Mouse (Mus musculus) left cerebral cortex, adult 8-10 months (tissue): ENCODE measurements around the gene Cish. TPM values are rescaled to one million over a fixed set of nuclear protein-coding genes. Genes with fewer than 3 reads are reported as not detected.

Experiments used
- DNase-seq, 2 experiments: peaks; one replicate each; pipeline ENCODE4 v3.0.0; 2022; ENCODE audit warnings: low spot score in 2 of 2
- total RNA-seq, 4 experiments: library from RNA; stranded (reverse); gene quantifications; 2 replicates each; pipeline ENCODE4 v1.2.4; 2022

Cish gene
- total RNA-seq, 4 experiments from 2014 or later: 7.2 to 12.2 (median 9.2) TPM

DNA sequence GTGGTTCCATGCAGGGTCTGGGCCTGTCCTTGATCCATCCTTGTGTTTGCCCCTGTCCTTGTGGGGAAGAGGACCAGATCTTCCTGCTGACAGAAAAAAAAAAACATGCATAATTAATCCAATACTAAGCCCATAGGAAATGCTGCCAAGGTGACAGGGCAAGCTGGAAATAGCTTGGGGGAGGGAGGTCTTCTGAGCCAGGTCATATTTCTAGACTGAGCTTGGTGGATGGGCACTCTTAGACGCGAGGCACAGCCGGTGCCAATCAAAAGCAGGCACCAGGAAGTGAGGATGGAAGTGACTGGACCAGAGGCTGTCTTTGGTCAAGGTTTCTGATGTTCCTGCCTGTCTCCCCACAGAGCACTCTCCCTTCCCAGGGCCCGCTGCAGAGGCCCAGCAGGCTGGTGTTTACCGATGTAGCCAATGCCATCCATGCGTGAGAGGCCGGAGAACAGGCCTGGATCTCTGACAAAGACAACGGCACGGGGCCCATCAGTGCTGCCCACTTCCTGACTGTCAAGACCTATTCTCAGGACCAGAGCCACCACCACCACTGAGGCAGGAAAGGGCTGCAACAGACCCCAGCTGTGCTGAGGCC is 51.9 kb downstream of the Cish start:
- no peak for DNase-seq

DNA sequence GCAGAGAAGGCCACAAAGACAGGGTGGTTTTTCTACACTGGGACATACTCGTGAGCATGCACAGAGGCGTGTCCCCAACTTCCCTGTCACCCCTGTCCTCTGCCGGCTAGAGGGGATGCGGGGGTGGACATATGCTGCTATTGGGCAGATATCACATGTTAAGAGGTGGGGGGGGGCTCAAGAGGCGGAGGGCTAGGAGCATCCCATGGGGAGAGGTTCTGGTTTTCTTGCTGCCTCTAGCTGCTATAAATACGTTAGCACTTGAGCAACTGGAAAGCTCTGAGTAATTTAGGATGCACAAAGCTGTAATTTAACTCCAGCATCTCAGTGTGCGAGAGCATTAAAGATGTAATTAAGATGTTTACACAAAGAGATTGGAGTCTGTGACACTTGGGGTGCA is 53.5 kb downstream of the Cish start:
- no peak for DNase-seq

Other genes starting within 250 kb of the Cish start
- gene Dock3, start 64.1 kb upstream of the Cish start, total RNA-seq: 100 to 1,000 TPM; 191 to 234 (median 223) TPM
- gene Mapkapk3, start 6.1 kb upstream of the Cish start, total RNA-seq: 1 to 10 TPM; 2.4 to 3.9 (median 3.2) TPM
- gene Hemk1, start 42.3 kb downstream of the Cish start, total RNA-seq: 10 to 100 TPM; 14.9 to 20.6 (median 18.7) TPM
- 1 to 10 TPM; 5.6 to 7.1 (median 6.2) TPM for gene 6430571L13Rik, start 44.6 kb downstream of the Cish start, total RNA-seq
- 10 to 100 TPM; 37.3 to 49.0 (median 44.8) TPM for gene Cacna2d2, start 103.6 kb downstream of the Cish start, total RNA-seq
- gene Tmem115, start 237.9 kb downstream of the Cish start, total RNA-seq: 10 to 100 TPM; 36.2 to 37.2 (median 36.9) TPM
- gene Cyb561d2, start 246.2 kb downstream of the Cish start, total RNA-seq: 10 to 100 TPM; 16.3 to 20.6 (median 19.2) TPM
- gene Nprl2, start 246.2 kb downstream of the Cish start, total RNA-seq: 10 to 100 TPM; 40.8 to 42.3 (median 41.8) TPM